Mouse (Mus musculus): ENCODE data around the gene Slc16a12. TPM values are rescaled to one million over a fixed set of nuclear protein-coding genes. Genes with fewer than 3 reads are reported as not detected.

Gene Slc16a12
- 3.6 and 4.6 TPM in 2 replicates for polyA plus RNA-seq (2015; fragmentation: Nextera tagmentation; extraction: Ambion mirVana)

DNA sequence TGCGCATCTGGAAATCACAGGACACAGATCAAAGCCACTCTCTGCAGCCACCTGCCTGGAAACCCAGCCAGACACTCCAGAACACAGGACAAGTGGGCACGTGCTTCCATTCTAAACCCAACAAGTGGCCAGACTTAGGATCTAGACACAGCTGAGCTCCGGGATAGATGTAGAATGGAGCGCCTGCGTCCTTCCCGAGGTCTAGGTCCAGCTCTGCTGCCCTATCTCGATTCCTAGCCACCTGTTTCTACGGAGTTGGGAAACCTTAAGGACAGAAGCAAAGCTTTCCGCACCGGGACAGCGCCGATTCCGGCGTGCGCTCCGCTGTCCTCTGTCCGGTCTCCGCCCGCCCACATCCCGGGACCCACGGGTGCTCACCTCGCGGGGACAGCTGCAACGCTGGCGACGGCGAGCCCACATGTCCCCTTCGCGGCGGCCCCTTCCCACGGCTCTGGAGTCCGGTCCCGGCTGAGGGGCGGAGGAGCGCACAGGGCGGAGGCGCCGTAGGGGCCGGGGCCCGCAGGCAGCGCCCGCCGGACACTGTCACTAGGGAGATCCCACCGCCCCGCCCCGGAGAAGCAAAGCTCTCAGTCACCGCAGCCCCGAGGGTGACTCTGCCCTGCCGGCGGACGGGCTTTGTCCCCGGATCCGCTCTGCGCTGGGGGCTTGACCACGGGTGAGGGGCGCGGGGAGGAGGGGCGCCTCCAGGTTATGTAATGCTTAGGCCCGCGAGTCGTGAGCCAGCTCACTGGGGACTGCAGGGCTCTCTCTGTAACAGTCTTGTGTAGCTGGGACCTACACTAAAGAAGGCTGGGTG, at the start of gene Slc16a12:
Gene Slc16a12 (minus strand): TSS at position 602 of the 817 bp plus-strand sequence.

DNA sequence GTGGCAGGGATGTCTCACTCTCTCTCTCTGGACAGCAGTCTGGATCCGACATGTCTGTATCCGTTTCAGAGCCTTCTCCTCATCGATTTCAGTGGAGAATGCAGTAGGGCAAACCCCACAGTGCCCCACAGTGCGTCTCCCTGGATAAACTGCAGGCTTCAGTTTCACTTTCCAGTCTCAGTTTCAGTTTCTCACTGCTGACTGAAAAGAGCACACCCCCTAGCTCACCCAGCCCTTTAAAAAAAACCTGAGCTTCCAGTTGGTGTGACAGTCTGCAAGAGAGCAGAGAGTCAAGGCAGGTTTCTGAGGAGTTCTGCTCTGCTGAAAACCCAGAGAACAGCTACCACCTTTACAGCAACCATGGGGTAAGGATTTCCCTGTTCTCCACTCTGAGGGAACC, 106.5 kb downstream of the Slc16a12 start, which contains the start of the genes Ifit1bl2 and Ifit1:
Gene Ifit1bl2 (minus strand): TSS at position 121 of the 400 bp plus-strand sequence.
Gene Ifit1 (plus strand): TSS at position 249 of the 400 bp plus-strand sequence.

Small RNAs within 50 kb of the gene (microRNA-seq; reads per million reads assigned to microRNA genes)
- 0 reads per million in 2 experiments for gene Gm27476

Other genes starting within 250 kb of the Slc16a12 start
- gene Lipa, start 219.8 kb downstream of the Slc16a12 start, polyA plus RNA-seq (2015; fragmentation: Nextera tagmentation; extraction: Ambion mirVana), result 14.9 and 19.3 TPM in 2 replicates
- gene Ifit2, start 196.6 kb downstream of the Slc16a12 start, polyA plus RNA-seq (2015; fragmentation: Nextera tagmentation; extraction: Ambion mirVana), result 6.0 and 6.3 TPM in 2 replicates
- 4.4 and 4.5 TPM in 2 replicates for gene Ifit3, start 163.8 kb downstream of the Slc16a12 start, polyA plus RNA-seq (2015; fragmentation: Nextera tagmentation; extraction: Ambion mirVana)
- 0.77 and 0.79 TPM in 2 replicates for gene Ifit1bl1, start 145.3 kb downstream of the Slc16a12 start, polyA plus RNA-seq (2015; fragmentation: Nextera tagmentation; extraction: Ambion mirVana)
- 0.92 and 1.2 TPM in 2 replicates for gene Ifit3b, start 139.3 kb downstream of the Slc16a12 start, polyA plus RNA-seq (2015; fragmentation: Nextera tagmentation; extraction: Ambion mirVana)
- gene Ifit1bl2, start 106.5 kb downstream of the Slc16a12 start, polyA plus RNA-seq (2015; fragmentation: Nextera tagmentation; extraction: Ambion mirVana), result 0.12 and 0.16 TPM in 2 replicates
- 1.8 and 2.1 TPM in 2 replicates for gene Ifit1, start 106.4 kb downstream of the Slc16a12 start, polyA plus RNA-seq (2015; fragmentation: Nextera tagmentation; extraction: Ambion mirVana)
- gene Pank1, start 132.2 kb upstream of the Slc16a12 start, polyA plus RNA-seq (2015; fragmentation: Nextera tagmentation; extraction: Ambion mirVana), result 6.6 and 8.1 TPM in 2 replicates
- gene Kif20b, start 175.1 kb upstream of the Slc16a12 start, polyA plus RNA-seq (2015; fragmentation: Nextera tagmentation; extraction: Ambion mirVana), result 10.0 and 12.3 TPM in 2 replicates